Mouse (Mus musculus) limb, embryonic 12.5 days (tissue): ENCODE measurements around the gene Sncg. TPM values are rescaled to one million over a fixed set of nuclear protein-coding genes. Genes with fewer than 3 reads are reported as not detected.

Source experiments
- ATAC-seq: fragments of 200-750 bp; cut with Nextera tagmentation; 2 replicates; pipeline ENCODE4 v1.8.0; 2017; ENCODE audit warnings: low read depth, moderate TSS enrichment; ENCODE audit not compliant: insufficient number of reproducible peaks, insufficient read depth, low FRiP score, low TSS enrichment
- H3K27ac ChIP-seq: fragments of 300-500 bp; sonication (generic); 2 replicates; pipeline ENCODE4 v1.5.1; 2016; ENCODE audit warnings: mild to moderate bottlenecking, moderate library complexity
- H3K27me3 ChIP-seq: fragments of 300-500 bp; sonication (generic); 2 replicates; pipeline ENCODE4 v1.6.1; 2016; ENCODE audit warnings: mild to moderate bottlenecking, moderate library complexity
- H3K36me3 ChIP-seq: fragments of 300-500 bp; sonication (generic); 2 replicates; pipeline ENCODE4 v1.6.1; 2016; ENCODE audit warnings: mild to moderate bottlenecking, moderate library complexity
- H3K4me1 ChIP-seq: fragments of 300-500 bp; sonication (generic); replicated peaks from 2 replicates; pipeline ENCODE4 v1.6.1; 2016
- H3K4me2 ChIP-seq: fragments of 300-500 bp; sonication (generic); 2 replicates; pipeline ENCODE4 v1.6.1; 2016; ENCODE audit warnings: mild to moderate bottlenecking, moderate library complexity
- H3K4me3 ChIP-seq: fragments of 300-500 bp; sonication (generic); replicated peaks from 2 replicates; pipeline ENCODE4 v1.5.1; 2016; ENCODE audit warnings: mild to moderate bottlenecking
- H3K9ac ChIP-seq: fragments of 300-500 bp; sonication (generic); replicated peaks from 2 replicates; pipeline ENCODE4 v1.6.1; 2016; ENCODE audit warnings: mild to moderate bottlenecking, moderate library complexity
- H3K9me3 ChIP-seq: fragments of 300-500 bp; sonication (generic); 2 replicates; pipeline ENCODE4 v1.6.1; 2016; ENCODE audit warnings: mild to moderate bottlenecking, moderate library complexity
- WGBS: fragments of 180-500 bp; shearing (Covaris S2); methylation state at CpG from one replicate; pipeline ENCODE4 v1.1.7; 2016; 5-methylcytosine and 5-hydroxymethylcytosine counted together
- polyA plus RNA-seq: library from polyadenylated mRNA; unstranded; fragments of >200 nt; fragmentation: Nextera tagmentation; extraction: Ambion mirVana; gene quantifications from 2 replicates; pipeline ENCODE4 v1.2.1, GENCODE M21; 2016

The Sncg gene
- polyA plus RNA-seq, 1 experiment from 2014 or later = 7.5 TPM

- ATAC-seq = no peak
- no peaks in the 10 kb centered on the region for H3K27me3 ChIP-seq
- 90% methylated on average over 5 of the region's 5 CpGs for WGBS
- no peaks in the 10 kb centered on the region for H3K4me1 ChIP-seq
- peaks cover 47% of the 10 kb centered on the region for H3K36me3 ChIP-seq
- H3K9ac ChIP-seq = no peak overlapping the region
- peaks cover 11% of the 10 kb centered on the region for H3K9me3 ChIP-seq
- no peak overlapping the region for H3K4me3 ChIP-seq
- no peak overlapping the region for H3K4me2 ChIP-seq
- no peak overlapping the region for H3K27ac ChIP-seq
These were observed 23.3 kb upstream of the Sncg start for GRCm38 (mm10) chr14:34397871-34398270.

GRCm38 (mm10) chr14:34393295-34393694 is 18.7 kb upstream of the Sncg start:
- H3K9ac ChIP-seq = no peak overlapping the region

GRCm38 (mm10) chr14:34382921-34383704 is 8.5 kb upstream of the Sncg start:
- no peak for ATAC-seq
- Histone ChIP-seq H3K9ac (no peak overlapping the region), H3K4me3 (no peak overlapping the region), H3K4me1 (peaks cover 11% of the 10 kb centered on the region), H3K27ac (no peak overlapping the region), H3K9me3 (no peaks in the 10 kb centered on the region), H3K4me2 (no peak overlapping the region), H3K27me3 (no peaks in the 10 kb centered on the region), H3K36me3 (no peaks in the 10 kb centered on the region)
- 94% methylated on average over 9 of the region's 9 CpGs for WGBS

More at GRCm38 (mm10) chr14:34393295-34393694, 18.7 kb upstream of the Sncg start:
- ATAC-seq = no peak
- Histone ChIP-seq H3K4me3 (no peak overlapping the region), H3K4me1 (no peaks in the 10 kb centered on the region), H3K27ac (no peak overlapping the region), H3K9me3 (peaks cover 8% of the 10 kb centered on the region; the same call in 1 of the 2 replicates), H3K4me2 (no peak overlapping the region), H3K36me3 (peaks cover 10% of the 10 kb centered on the region), H3K27me3 (no peaks in the 10 kb centered on the region)
- WGBS = 84% methylated on average over 4 of the region's 4 CpGs

GRCm38 (mm10) chr14:34378560-34379331 is 4.2 kb upstream of the Sncg start:
- H3K4me3 ChIP-seq = no peak overlapping the region
- no peaks in the 10 kb centered on the region for H3K36me3 ChIP-seq
- H3K4me1 ChIP-seq = peaks cover 38% of the 10 kb centered on the region
- WGBS = 42% methylated on average over 11 of the region's 11 CpGs
- H3K27me3 ChIP-seq = no peaks in the 10 kb centered on the region
- H3K27ac ChIP-seq = peak overlapping the region; percentile 92
- peak overlapping the region; percentile 4; the same call in 1 of the 2 replicates for H3K4me2 ChIP-seq
- ATAC-seq = peak; percentile 54; the same call in 1 of the 2 replicates
- no peak overlapping the region; the same call in 1 of the 2 replicates for H3K9ac ChIP-seq
- H3K9me3 ChIP-seq = no peaks in the 10 kb centered on the region

- Histone ChIP-seq H3K4me1 (peaks cover 38% of the 10 kb centered on the region), H3K27ac (no peak overlapping the region), H3K36me3 (no peaks in the 10 kb centered on the region), H3K4me3 (no peak overlapping the region), H3K9me3 (no peaks in the 10 kb centered on the region), H3K27me3 (no peaks in the 10 kb centered on the region), H3K4me2 (no peak overlapping the region), H3K9ac (no peak overlapping the region)
- ATAC-seq = no peak
- 78% methylated on average over 4 of the region's 4 CpGs for WGBS
These were observed 2.5 kb upstream of the Sncg start for GRCm38 (mm10) chr14:34377121-34377520.

- H3K36me3 ChIP-seq = no peaks in the 10 kb centered on the region
- WGBS = 76% methylated on average over 5 of the region's 5 CpGs
- H3K9ac ChIP-seq = no peak overlapping the region
- H3K4me1 ChIP-seq = peaks cover 38% of the 10 kb centered on the region
- H3K4me3 ChIP-seq = 0 out of 2 replicates have a peak overlapping the region, but pooled peaks have one; percentile 7
- no peaks in the 10 kb centered on the region for H3K27me3 ChIP-seq
- H3K27ac ChIP-seq = no peak overlapping the region
- no peaks in the 10 kb centered on the region for H3K9me3 ChIP-seq
- no peak for ATAC-seq
- 0 out of 2 replicates have a peak overlapping the region, but pooled peaks have one; percentile 15 for H3K4me2 ChIP-seq
These were observed 1.4 kb upstream of the Sncg start for GRCm38 (mm10) chr14:34375941-34376340.

- H3K4me3 ChIP-seq = 0 out of 2 replicates have a peak within 1 kb of the TSS, but pooled peaks have one; percentile 7
- H3K4me2 ChIP-seq = 0 out of 2 replicates have a peak within 1 kb of the TSS, but pooled peaks have one; percentile 15
- no peaks in the 10 kb centered on the region for H3K36me3 ChIP-seq
- no peak for ATAC-seq
- WGBS = 83% methylated on average over 13 of the region's 13 CpGs
- no peaks in the 10 kb centered on the region for H3K9me3 ChIP-seq
- H3K4me1 ChIP-seq = peaks cover 38% of the 10 kb centered on the region
- no peak within 1 kb of the TSS for H3K9ac ChIP-seq
- H3K27ac ChIP-seq = no peak within 1 kb of the TSS
- H3K27me3 ChIP-seq = no peaks in the 10 kb centered on the region
These were observed 871 bp upstream of the Sncg start, which contains the start of gene Mmrn2 for GRCm38 (mm10) chr14:34375415-34375904. Gene Mmrn2, plus strand, starts transcription at chr14:34375465.

- H3K9me3 ChIP-seq = no peaks in the 10 kb centered on the region
- WGBS = 76% methylated on average over 6 of the region's 6 CpGs
- no peak overlapping the region for H3K4me3 ChIP-seq
- no peak for ATAC-seq
- H3K4me1 ChIP-seq = peaks cover 32% of the 10 kb centered on the region
- H3K4me2 ChIP-seq = no peak overlapping the region
- H3K9ac ChIP-seq = no peak overlapping the region
- no peak overlapping the region for H3K27ac ChIP-seq
- H3K27me3 ChIP-seq = no peaks in the 10 kb centered on the region
- no peaks in the 10 kb centered on the region for H3K36me3 ChIP-seq
These were observed 1.0 kb downstream of the Sncg start for GRCm38 (mm10) chr14:34373581-34373980.

- Histone ChIP-seq H3K9ac (no peak overlapping the region), H3K27ac (no peak overlapping the region), H3K4me2 (no peak overlapping the region), H3K27me3 (no peaks in the 10 kb centered on the region), H3K9me3 (no peaks in the 10 kb centered on the region), H3K36me3 (no peaks in the 10 kb centered on the region), H3K4me1 (peaks cover 23% of the 10 kb centered on the region; the same call in 1 of the 2 replicates), H3K4me3 (no peak overlapping the region)
- WGBS = 79% methylated on average over 6 of the region's 6 CpGs
- ATAC-seq = no peak
These were observed 1.9 kb downstream of the Sncg start for GRCm38 (mm10) chr14:34372646-34373045.

- WGBS = 62% methylated on average over 2 of the region's 2 CpGs
- peaks cover 15% of the 10 kb centered on the region; the same call in 1 of the 2 replicates for H3K4me1 ChIP-seq
- no peaks in the 10 kb centered on the region for H3K36me3 ChIP-seq
- H3K27me3 ChIP-seq = no peaks in the 10 kb centered on the region
- no peak for ATAC-seq
- no peak overlapping the region for H3K4me3 ChIP-seq
- no peak overlapping the region for H3K9ac ChIP-seq
- no peak overlapping the region for H3K27ac ChIP-seq
- H3K9me3 ChIP-seq = no peaks in the 10 kb centered on the region
- H3K4me2 ChIP-seq = no peak overlapping the region
These were observed 2.8 kb downstream of the Sncg start for GRCm38 (mm10) chr14:34371763-34372162.

GRCm38 (mm10) chr14:34370921-34371320 is 3.7 kb downstream of the Sncg start:
- Histone ChIP-seq H3K4me3 (no peak overlapping the region), H3K27me3 (no peaks in the 10 kb centered on the region), H3K4me1 (peaks cover 9% of the 10 kb centered on the region; the same call in 1 of the 2 replicates), H3K27ac (no peak overlapping the region), H3K9me3 (no peaks in the 10 kb centered on the region), H3K9ac (no peak overlapping the region), H3K4me2 (no peak overlapping the region), H3K36me3 (no peaks in the 10 kb centered on the region)
- ATAC-seq = no peak
- WGBS = 87% methylated on average over 3 of the region's 3 CpGs
